Mouse (Mus musculus) hindbrain, postnatal 0 days (tissue): ENCODE measurements around the gene Dhx38. TPM values are rescaled to one million over a fixed set of nuclear protein-coding genes. Genes with fewer than 3 reads are reported as not detected.

Experiments
- ATAC-seq: fragments of 200-750 bp; cut with Nextera tagmentation; 2 replicates; pipeline ENCODE4 v1.8.0; 2017; ENCODE audit warnings: mild to moderate bottlenecking, moderate TSS enrichment, moderate library complexity
- DNase-seq: peaks from one replicate; pipeline ENCODE4 v3.0.0-alpha.2; 2015; ENCODE audit warnings: low spot score
- H3K27ac ChIP-seq: fragments of 300-500 bp; sonication (generic); 2 replicates; pipeline ENCODE4 v1.5.1; 2014; ENCODE audit warnings: mild to moderate bottlenecking
- H3K27me3 ChIP-seq: fragments of 300-500 bp; sonication (generic); 2 replicates; pipeline ENCODE4 v1.6.1; 2014; ENCODE audit warnings: low read length, mixed read lengths; ENCODE audit not compliant: insufficient read depth
- H3K36me3 ChIP-seq: fragments of 300-500 bp; sonication (generic); 2 replicates; pipeline ENCODE4 v1.6.1; 2014; ENCODE audit warnings: low read length, mixed read lengths; ENCODE audit not compliant: insufficient read depth
- H3K4me1 ChIP-seq: fragments of 300-500 bp; sonication (generic); 2 replicates; pipeline ENCODE4 v1.6.1; 2014; ENCODE audit warnings: antibody characterized with exemption, low read length, mixed read lengths; ENCODE audit not compliant: insufficient read depth
- H3K4me2 ChIP-seq: fragments of 300-500 bp; sonication (generic); 2 replicates; pipeline ENCODE4 v1.6.1; 2014; ENCODE audit warnings: low read depth, mild to moderate bottlenecking, low read length, moderate library complexity, mixed read lengths
- H3K4me3 ChIP-seq: fragments of 300-500 bp; sonication (generic); 2 replicates; pipeline ENCODE4 v1.5.1; 2014; ENCODE audit warnings: low read length
- H3K9ac ChIP-seq: fragments of 300-500 bp; sonication (generic); replicated peaks from 2 replicates; pipeline ENCODE4 v1.6.1; 2014; ENCODE audit warnings: mild to moderate bottlenecking, low read length, moderate library complexity, mixed read lengths
- H3K9me3 ChIP-seq: fragments of 300-500 bp; sonication (generic); 2 replicates; pipeline ENCODE4 v1.6.1; 2016; ENCODE audit warnings: low read length, mixed read lengths
- CTCF ChIP-seq: IDR thresholded peaks from 2 replicates; pipeline ENCODE4 v1.5.1; 2016; ENCODE audit warnings: antibody characterized with exemption, control low read depth, low read depth
- WGBS: fragments of 180-500 bp; shearing (Covaris S2); extraction: QIAGEN DNeasy Blood & Tissue Kit; methylation state at CpG from one replicate; pipeline ENCODE4 v1.1.7; 2014; 5-methylcytosine and 5-hydroxymethylcytosine counted together
- polyA plus RNA-seq: library from polyadenylated mRNA; unstranded; fragments of >200 nt; fragmentation: Nextera tagmentation; extraction: Ambion mirVana; gene quantifications from 2 replicates; pipeline ENCODE4 v1.2.1, GENCODE M21; 2015
- total RNA-seq: library from RNA; depleted of rRNA; stranded (reverse); fragments of >200 nt; gene quantifications from 2 replicates; pipeline ENCODE4 v1.2.3, GENCODE M21; 2014; rRNA removed

Dhx38 gene
- total and polyA plus RNA-seq, 2 experiments from 2014 or later, result 13.7 to 24.2 TPM

DNA sequence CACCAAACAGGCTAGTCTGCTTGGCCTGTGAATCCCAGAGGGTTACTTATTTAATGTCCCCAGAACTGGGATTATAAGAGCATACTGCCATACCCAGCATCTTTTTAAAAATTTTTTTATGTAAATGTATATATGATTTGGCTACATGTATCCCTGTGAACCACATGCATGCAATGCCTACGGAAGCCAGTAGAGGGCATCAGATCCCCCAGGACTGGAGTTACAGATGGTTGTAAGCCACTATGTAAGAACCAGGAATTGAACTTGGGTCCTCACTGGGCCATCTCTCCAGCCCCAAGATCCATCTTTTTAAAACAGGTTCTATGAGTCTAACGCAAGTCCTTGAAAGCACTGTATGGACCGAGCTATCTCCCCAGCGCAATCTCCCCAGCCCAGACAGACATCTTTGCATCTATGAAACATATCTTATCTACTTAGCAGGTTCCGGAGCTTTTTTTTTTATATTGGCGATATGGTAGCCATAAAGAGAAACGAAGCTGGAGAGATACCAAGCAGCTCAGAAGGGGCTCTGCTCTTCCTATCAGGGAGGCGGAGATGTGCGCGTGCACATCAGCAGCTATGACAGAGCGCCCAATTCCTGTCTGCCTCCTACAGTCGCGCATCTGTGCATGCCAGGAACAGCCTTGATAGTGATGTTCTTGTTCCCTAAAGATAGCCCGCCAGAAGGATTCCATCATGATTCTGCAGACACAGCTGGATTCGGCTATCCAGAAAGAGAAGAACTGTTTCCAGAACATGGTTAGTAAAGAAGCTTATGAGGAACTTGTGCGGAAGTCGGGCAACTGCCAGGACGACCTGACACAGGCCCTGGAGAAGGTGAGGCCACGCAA, 30.3 kb downstream of the Dhx38 start:
- no peak overlapping the region for H3K4me2 ChIP-seq
- H3K27ac ChIP-seq, result no peak overlapping the region
- H3K36me3 ChIP-seq, result no peaks in the 10 kb centered on the region
- no peaks in the 10 kb centered on the region for H3K27me3 ChIP-seq
- DNase-seq (peak; percentile 51), ATAC-seq (no peak)
- no peak overlapping the region for H3K9ac ChIP-seq
- WGBS, result 88% methylated on average over 19 of the region's 19 CpGs
- H3K4me3 ChIP-seq, result no peak overlapping the region
- H3K4me1 ChIP-seq, result no peaks in the 10 kb centered on the region
- TF ChIP-seq CTCF, result peak; percentile 66
- H3K9me3 ChIP-seq, result no peaks in the 10 kb centered on the region

DNA sequence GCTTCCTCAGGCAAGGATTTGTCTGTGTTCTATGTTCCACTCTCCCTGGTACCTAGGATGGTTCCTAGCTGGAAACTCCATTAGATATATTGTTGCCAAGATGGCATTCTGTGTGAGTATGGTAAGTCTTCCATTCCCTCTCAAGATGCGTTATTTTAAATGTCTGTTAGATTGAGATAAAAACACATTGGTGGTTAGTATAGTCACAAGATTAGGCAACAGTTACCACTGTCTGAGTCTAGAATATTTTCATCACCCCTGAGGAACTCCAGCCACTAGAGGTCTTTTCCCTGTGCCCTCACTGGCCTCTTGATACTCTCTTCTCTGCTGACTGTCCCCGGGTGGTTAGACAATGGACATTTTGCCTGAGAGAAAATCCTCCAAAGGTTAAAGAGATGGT, 41.7 kb downstream of the Dhx38 start:
- 78% methylated on average over 2 of the region's 2 CpGs for WGBS
- TF ChIP-seq CTCF, result no peak
- Histone ChIP-seq H3K27me3 (no peaks in the 10 kb centered on the region), H3K9ac (no peak overlapping the region), H3K4me3 (no peak overlapping the region), H3K4me1 (no peaks in the 10 kb centered on the region), H3K27ac (no peak overlapping the region), H3K4me2 (no peak overlapping the region), H3K36me3 (no peaks in the 10 kb centered on the region), H3K9me3 (no peaks in the 10 kb centered on the region)
- DNase-seq, result no peak
- no peak for ATAC-seq

DNA sequence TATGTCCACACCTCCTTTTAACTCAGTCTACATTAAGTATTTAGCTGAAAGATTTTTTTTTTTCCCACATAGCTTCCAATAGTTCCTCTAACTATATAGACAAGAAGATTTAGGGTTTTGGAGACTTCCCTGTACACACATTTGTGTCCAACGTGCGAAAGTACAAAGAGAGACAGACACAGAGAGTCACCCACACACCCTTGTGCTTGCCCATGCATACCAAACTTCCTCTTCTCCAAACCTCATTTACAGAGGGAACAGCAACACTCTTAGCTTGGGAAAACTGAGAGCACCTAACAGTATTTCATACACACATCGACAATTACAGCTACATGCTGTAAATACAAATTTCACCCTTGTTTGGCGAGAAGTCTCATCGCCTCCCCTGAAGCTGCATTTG, 60.1 kb downstream of the Dhx38 start:
- WGBS, result 88% methylated on average over 5 of the region's 5 CpGs
- H3K4me2 ChIP-seq, result no peak overlapping the region
- no peak overlapping the region for H3K9ac ChIP-seq
- TF ChIP-seq CTCF, result no peak
- no peaks in the 10 kb centered on the region for H3K27me3 ChIP-seq
- H3K4me3 ChIP-seq, result no peak overlapping the region
- no peak overlapping the region for H3K27ac ChIP-seq
- ATAC-seq, result no peak
- no peak for DNase-seq
- no peaks in the 10 kb centered on the region for H3K36me3 ChIP-seq
- no peaks in the 10 kb centered on the region for H3K4me1 ChIP-seq
- no peaks in the 10 kb centered on the region for H3K9me3 ChIP-seq

DNA sequence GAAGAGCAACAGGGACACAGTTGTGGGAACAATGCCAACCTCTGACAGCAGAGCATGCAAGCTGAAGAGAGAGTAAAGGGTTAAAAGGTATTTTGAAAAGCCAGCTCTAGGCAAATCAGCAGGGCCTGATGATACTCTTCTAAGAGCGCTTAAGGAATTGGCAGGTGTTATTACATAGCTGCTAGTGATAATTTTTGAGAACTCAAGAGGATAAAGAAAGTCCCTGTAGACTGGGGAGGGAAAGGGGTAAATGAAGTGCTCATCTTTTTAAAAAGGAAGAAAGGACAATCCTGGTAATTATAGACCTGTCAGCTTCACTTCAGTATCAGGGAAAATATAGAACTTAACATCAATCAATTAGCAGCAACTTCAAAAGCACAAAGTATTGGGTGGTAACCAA, 62.1 kb downstream of the Dhx38 start:
- 71% methylated on average over 1 of the region's 1 CpGs for WGBS
- no peak for DNase-seq
- no peaks in the 10 kb centered on the region for H3K36me3 ChIP-seq

DNA sequence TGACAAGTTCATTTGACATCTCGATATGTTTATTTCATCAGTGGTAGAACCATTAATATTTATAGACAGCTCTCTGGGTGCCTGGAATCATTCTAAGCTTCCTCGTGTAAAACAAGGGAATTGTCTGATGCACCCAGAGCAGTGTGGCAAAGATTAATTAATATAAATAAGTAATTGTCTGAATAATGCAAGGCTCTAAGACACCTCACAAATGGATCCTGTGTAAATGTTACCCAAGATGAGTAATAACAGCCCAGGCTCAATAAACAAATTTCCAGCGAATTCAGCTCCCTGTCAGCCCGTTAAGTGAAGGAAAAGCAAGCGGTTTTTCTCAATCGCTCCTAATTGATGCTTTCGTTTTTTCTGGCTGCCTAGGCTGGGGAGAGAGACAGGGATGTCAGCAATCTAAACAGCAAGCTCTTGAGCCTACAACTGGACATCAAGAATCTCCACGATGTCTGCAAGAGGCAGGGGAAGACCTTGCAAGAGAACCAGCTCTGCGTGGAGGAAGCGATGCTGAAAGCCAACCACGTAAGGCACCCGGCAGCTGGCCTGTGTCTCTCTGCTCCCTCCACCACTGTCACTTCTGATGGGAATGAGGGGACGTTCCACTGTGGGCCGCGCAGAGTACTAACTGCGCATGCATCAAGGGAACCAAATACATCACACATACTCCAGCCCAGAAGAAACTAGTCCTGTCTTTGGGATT, 66.5 kb downstream of the Dhx38 start:
- H3K9me3 ChIP-seq, result no peaks in the 10 kb centered on the region
- H3K27ac ChIP-seq, result no peak overlapping the region
- TF ChIP-seq CTCF, result no peak
- no peaks in the 10 kb centered on the region for H3K4me1 ChIP-seq
- H3K36me3 ChIP-seq, result no peaks in the 10 kb centered on the region
- DNase-seq (no peak), ATAC-seq (no peak)
- no peak overlapping the region for H3K9ac ChIP-seq
- no peaks in the 10 kb centered on the region for H3K27me3 ChIP-seq
- 77% methylated on average over 16 of the region's 16 CpGs for WGBS
- no peak overlapping the region for H3K4me2 ChIP-seq
- H3K4me3 ChIP-seq, result no peak overlapping the region

More for the DNA sequence above, 62.1 kb downstream of the Dhx38 start:
- ATAC-seq, result no peak
- H3K4me3 ChIP-seq, result no peak overlapping the region
- no peaks in the 10 kb centered on the region for H3K4me1 ChIP-seq
- H3K9ac ChIP-seq, result no peak overlapping the region
- no peaks in the 10 kb centered on the region for H3K9me3 ChIP-seq
- H3K27ac ChIP-seq, result no peak overlapping the region
- H3K4me2 ChIP-seq, result no peak overlapping the region
- TF ChIP-seq CTCF, result no peak
- no peaks in the 10 kb centered on the region for H3K27me3 ChIP-seq

Other genes starting within 250 kb of the Dhx38 start
- gene Pmfbp1, start 71.8 kb downstream of the Dhx38 start, total RNA-seq, result 2.0 and 2.9 TPM in 2 replicates
- 1.2 and 1.3 TPM in 2 replicates for gene Pmfbp1, start 71.8 kb downstream of the Dhx38 start, polyA plus RNA-seq
- gene Txnl4b, start within 50 bp of the Dhx38 start, total RNA-seq, result 11.5 and 14.0 TPM in 2 replicates
- gene Txnl4b, start within 50 bp of the Dhx38 start, polyA plus RNA-seq, result 32.9 and 35.5 TPM in 2 replicates
- gene Hp, start 13.3 kb upstream of the Dhx38 start, total RNA-seq, result 4.1 TPM in 1 of 2 replicates, not detected in the other
- 0.26 and 0.41 TPM in 2 replicates for gene Hp, start 13.3 kb upstream of the Dhx38 start, polyA plus RNA-seq
- gene Dhodh, start 42.8 kb upstream of the Dhx38 start, total RNA-seq, result 25.9 and 48.2 TPM in 2 replicates
- gene Dhodh, start 42.8 kb upstream of the Dhx38 start, polyA plus RNA-seq, result 22.3 and 26.8 TPM in 2 replicates
- gene Pkd1l3, start 48.7 kb upstream of the Dhx38 start, total RNA-seq, result 0.16 TPM in 1 of 2 replicates, not detected in the other
- 0.05 and 0.28 TPM in 2 replicates for gene Pkd1l3, start 48.7 kb upstream of the Dhx38 start, polyA plus RNA-seq
- 88.8 and 98.4 TPM in 2 replicates for gene Ist1, start 127.4 kb upstream of the Dhx38 start, total RNA-seq
- gene Ist1, start 127.4 kb upstream of the Dhx38 start, polyA plus RNA-seq, result 99.4 and 103 TPM in 2 replicates
- gene Zfp821, start 139.7 kb upstream of the Dhx38 start, total RNA-seq, result 52.5 and 56.2 TPM in 2 replicates
- gene Zfp821, start 139.7 kb upstream of the Dhx38 start, polyA plus RNA-seq, result 45.2 and 50.3 TPM in 2 replicates
- 21.5 and 22.4 TPM in 2 replicates for gene Atxn1l, start 171.9 kb upstream of the Dhx38 start, total RNA-seq
- gene Atxn1l, start 171.9 kb upstream of the Dhx38 start, polyA plus RNA-seq, result 2.7 and 3.9 TPM in 2 replicates
- 64.7 and 67.9 TPM in 2 replicates for gene Ap1g1, start 212.7 kb upstream of the Dhx38 start, total RNA-seq
- 31.3 and 34.0 TPM in 2 replicates for gene Ap1g1, start 212.7 kb upstream of the Dhx38 start, polyA plus RNA-seq